Mouse (Mus musculus) heart, embryonic 10.5 days (tissue): ENCODE measurements around the gene Gm10842. TPM values are rescaled to one million over a fixed set of nuclear protein-coding genes. Genes with fewer than 3 reads are reported as not detected.

Experiments
- DNase-seq: peaks from one replicate; pipeline ENCODE4 v3.0.0-alpha.2; 2017; ENCODE audit warnings: low spot score
- H3K27ac ChIP-seq: fragments of 300-500 bp; sonication (generic); 2 replicates; pipeline ENCODE4 v1.5.1; 2016; ENCODE audit warnings: mild to moderate bottlenecking
- H3K27me3 ChIP-seq: fragments of 300-500 bp; sonication (generic); 2 replicates; pipeline ENCODE4 v1.6.1; 2016; ENCODE audit warnings: mild to moderate bottlenecking; ENCODE audit not compliant: poor library complexity, insufficient read depth, severe bottlenecking
- H3K36me3 ChIP-seq: fragments of 300-500 bp; sonication (generic); 2 replicates; pipeline ENCODE4 v1.6.1; 2016; ENCODE audit warnings: mild to moderate bottlenecking, moderate library complexity
- H3K4me1 ChIP-seq: fragments of 300-500 bp; sonication (generic); 2 replicates; pipeline ENCODE4 v1.6.1; 2016; ENCODE audit warnings: mild to moderate bottlenecking
- H3K4me3 ChIP-seq: fragments of 300-500 bp; sonication (generic); 2 replicates; pipeline ENCODE4 v1.5.1; 2016; ENCODE audit warnings: mild to moderate bottlenecking, moderate library complexity
- H3K9me3 ChIP-seq: fragments of 300-500 bp; sonication (generic); 2 replicates; pipeline ENCODE4 v1.6.1; 2016; ENCODE audit warnings: mild to moderate bottlenecking, moderate library complexity
- WGBS: fragments of 180-500 bp; shearing (Covaris S2); methylation state at CpG from one replicate; pipeline ENCODE4 v1.1.7; 2016; 5-methylcytosine and 5-hydroxymethylcytosine counted together
- polyA plus RNA-seq: library from polyadenylated mRNA; unstranded; fragments of >200 nt; fragmentation: Nextera tagmentation; extraction: Ambion mirVana; gene quantifications from 2 replicates; pipeline ENCODE4 v1.2.1, GENCODE M21; 2016

Gm10842 gene
- polyA plus RNA-seq, 1 experiment from 2014 or later: not detected

DNA sequence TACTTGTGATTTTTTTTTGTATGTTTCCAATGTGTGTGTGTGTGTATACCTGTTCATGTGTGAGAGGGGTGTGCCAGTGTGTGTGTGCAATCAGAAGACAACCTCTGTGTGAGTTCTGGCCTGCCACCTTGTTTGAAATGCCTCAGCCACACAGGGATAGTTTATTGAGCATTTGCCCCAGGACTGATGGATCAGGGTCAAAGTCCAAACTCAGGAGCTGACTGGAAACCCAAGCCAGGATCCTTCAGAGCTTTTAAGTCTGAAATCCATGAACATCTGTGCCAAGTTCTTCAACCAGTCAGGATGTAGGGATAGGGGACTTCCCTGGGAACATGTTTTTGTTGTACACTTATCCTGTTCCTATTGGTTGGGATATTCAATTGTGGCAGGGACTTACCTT, 11.4 kb downstream of the Gm10842 start:
- no peaks in the 10 kb centered on the region for H3K27me3 ChIP-seq
- H3K4me1 ChIP-seq: peaks cover 23% of the 10 kb centered on the region
- no peak overlapping the region for H3K4me3 ChIP-seq
- peaks cover 7% of the 10 kb centered on the region for H3K9me3 ChIP-seq
- DNase-seq: no peak
- no peaks in the 10 kb centered on the region for H3K36me3 ChIP-seq
- H3K27ac ChIP-seq: no peak overlapping the region

DNA sequence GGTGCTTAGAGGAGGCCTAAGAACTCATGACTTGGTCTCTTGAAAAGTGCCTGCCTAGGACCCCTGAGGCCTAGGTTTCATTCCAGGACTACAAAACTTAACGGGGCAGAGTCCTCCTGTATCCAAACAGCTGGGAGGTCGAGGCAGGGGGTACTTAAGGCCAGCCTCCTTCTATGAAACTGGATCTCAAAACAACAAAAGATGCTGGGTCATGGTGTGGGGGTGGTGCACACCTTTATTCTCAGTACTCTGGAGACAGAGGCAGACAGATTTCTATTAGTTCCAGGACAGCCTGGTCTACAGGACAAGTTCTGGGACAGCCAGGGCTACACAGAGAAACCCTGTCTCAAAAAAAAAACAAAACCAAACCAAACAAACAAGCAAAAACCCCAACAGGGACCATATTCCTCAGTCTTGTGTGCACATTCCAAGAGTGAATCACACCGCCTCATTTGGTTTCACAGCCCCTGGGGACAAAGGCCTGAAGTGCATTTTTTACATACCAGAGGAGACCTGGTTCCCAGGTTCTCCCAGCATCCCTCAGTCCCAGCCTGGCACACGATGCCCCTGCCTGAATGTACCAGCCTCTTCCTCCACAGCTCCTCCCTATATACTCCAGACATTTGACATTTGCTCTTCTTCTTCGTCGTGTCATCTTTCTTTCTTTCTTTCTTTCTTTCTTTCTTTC, 13.1 kb downstream of the Gm10842 start:
- DNase-seq: no peak
- Histone ChIP-seq H3K4me3 (no peak overlapping the region), H3K36me3 (no peaks in the 10 kb centered on the region), H3K27ac (no peak overlapping the region), H3K4me1 (peaks cover 11% of the 10 kb centered on the region; the same call in 1 of the 2 replicates), H3K27me3 (peaks cover 5% of the 10 kb centered on the region), H3K9me3 (peaks cover 12% of the 10 kb centered on the region)
- 56% methylated on average over 6 of the region's 6 CpGs for WGBS

DNA sequence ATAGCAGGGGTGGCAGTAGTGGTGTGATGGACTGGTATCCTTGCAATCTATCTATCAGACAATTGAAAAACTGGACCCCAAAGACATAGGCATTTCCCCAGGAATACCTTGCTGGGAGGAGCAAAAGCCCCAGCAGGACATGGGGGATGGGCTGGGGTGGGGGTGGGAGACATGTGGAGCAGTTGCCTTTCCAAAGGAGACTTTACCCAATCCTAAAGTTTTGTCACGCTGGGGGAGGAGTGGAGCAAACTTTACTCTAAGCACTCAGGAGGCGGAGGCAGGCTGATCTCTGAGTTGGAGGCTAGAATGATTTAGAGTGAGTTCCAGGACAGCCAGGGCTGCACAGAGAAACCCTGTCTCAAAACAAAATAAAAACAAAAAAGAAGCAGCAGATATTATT, 14.7 kb downstream of the Gm10842 start:
- Histone ChIP-seq H3K4me1 (peaks cover 9% of the 10 kb centered on the region; the same call in 1 of the 2 replicates), H3K36me3 (0 out of 2 replicates have a peak, but pooled peaks cover 4% of the 10 kb centered on the region), H3K27ac (no peak overlapping the region), H3K9me3 (peaks cover 25% of the 10 kb centered on the region), H3K27me3 (peaks cover 21% of the 10 kb centered on the region), H3K4me3 (no peak overlapping the region)
- 78% methylated on average over 2 of the region's 2 CpGs for WGBS
- DNase-seq: no peak

DNA sequence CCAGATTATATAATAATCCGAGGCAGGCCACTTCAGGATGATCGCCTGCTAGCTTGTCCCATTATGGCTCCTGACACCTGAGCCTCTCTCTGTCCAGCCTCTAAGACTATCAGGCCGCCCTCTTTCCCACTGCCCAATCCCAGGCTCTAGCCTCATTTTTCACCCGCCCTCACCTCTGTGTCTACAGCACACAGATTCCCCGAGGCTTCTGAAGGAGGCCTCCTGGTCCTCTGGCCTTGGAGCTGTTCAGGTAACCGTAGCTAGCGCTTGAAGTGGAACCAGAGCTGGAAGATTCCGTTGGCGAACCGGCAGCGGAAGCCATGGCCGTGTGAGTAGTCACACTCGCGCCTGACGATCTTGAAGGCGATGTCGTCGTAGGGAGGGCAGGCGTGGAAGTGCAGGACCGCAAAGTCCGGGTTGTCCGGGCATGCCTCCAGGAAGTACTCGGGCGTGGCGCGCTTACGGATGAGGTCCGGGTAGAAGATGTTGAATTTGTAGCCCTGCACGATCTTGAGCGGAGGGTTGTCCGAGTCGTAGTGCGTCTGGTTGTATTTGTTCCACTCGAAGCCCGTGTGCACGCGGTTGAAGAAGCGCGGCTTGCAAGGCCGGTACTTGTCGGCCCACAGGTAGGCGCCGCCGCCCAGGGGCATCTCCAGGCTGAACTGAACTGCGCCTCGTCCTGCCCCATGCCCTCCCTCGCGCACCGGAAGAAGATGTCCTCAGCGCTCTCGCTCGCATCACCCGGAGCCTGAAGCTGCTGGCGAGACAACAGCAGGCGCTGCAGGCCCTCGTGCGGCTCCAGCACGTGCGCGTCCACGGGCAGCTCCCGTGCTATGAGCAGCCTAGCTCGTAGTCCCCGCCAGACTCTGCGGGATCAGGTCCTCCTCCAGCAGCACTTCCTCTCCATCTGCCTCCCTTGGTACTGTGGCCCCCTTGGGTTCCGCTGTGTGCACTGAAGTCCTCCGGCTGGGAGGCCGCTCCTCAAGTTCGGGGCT, 18.1 kb downstream of the Gm10842 start:
- 71% methylated on average over 69 of the region's 69 CpGs for WGBS

DNA sequence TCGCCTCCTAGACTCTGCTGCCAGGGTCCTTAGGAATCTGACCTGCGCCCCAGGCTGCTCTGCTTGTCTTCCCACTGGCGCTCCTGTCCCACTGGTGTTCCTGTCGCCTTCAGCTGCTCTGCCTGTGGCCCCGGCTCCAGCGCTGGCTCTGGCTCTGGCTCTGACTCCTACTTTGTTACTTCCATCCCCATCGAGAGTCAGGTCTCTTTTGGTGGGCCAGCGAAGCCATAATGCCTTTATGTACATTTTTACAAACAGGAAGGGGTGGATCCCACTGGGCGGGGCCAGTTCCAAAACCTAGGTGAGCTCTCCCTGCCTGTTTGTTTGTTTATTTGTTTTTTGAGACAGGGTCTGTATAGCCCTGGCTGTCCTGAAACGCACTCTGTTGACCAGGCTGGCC, 20.1 kb downstream of the Gm10842 start:
- WGBS: 87% methylated on average over 10 of the region's 10 CpGs
- Histone ChIP-seq H3K4me3 (no peak overlapping the region), H3K9me3 (peaks cover 25% of the 10 kb centered on the region), H3K27me3 (peaks cover 25% of the 10 kb centered on the region), H3K36me3 (0 out of 2 replicates have a peak, but pooled peaks cover 4% of the 10 kb centered on the region), H3K27ac (no peak overlapping the region), H3K4me1 (0 out of 2 replicates have a peak, but pooled peaks cover 5% of the 10 kb centered on the region)
- DNase-seq: no peak

More for the DNA sequence above, 18.1 kb downstream of the Gm10842 start:
- H3K4me1 ChIP-seq: 0 out of 2 replicates have a peak, but pooled peaks cover 5% of the 10 kb centered on the region
- peaks cover 25% of the 10 kb centered on the region for H3K27me3 ChIP-seq
- H3K9me3 ChIP-seq: peaks cover 25% of the 10 kb centered on the region
- DNase-seq: no peak
- no peak overlapping the region for H3K27ac ChIP-seq
- peak overlapping the region; percentile 23; the same call in 1 of the 2 replicates for H3K4me3 ChIP-seq
- 0 out of 2 replicates have a peak, but pooled peaks cover 4% of the 10 kb centered on the region for H3K36me3 ChIP-seq

DNA sequence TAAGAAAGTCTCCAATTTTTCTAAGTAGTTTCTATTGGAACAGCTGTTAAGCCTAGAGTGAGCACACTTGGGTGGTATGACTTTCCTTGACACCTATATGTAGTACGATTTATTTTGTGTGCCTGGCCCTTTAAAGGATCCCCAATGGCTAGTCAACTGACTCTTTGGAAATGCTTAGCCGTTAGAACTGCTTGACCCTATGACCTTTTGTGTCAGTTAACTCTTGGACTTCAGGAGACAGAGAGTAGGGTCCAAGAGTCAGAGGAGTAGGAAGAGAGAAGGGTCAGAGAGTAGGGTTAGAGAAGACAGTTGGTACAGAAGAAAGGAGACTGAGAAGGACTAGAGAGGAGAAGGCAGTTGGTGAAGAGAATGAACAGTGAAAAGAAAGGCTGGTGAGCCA, 31.8 kb downstream of the Gm10842 start, which contains the start of gene Tlk2:
TSS of gene Tlk2 (plus strand) at position 292 of the 400 bp plus-strand sequence.
- no peak within 1 kb of the TSS for H3K27ac ChIP-seq
- H3K36me3 ChIP-seq: peaks cover 7% of the 10 kb centered on the region; the same call in 1 of the 2 replicates
- peaks cover 19% of the 10 kb centered on the region for H3K4me1 ChIP-seq
- H3K4me3 ChIP-seq: peak within 1 kb of the TSS; percentile 92; the same call in 1 of the 2 replicates
- DNase-seq: no peak
- WGBS: 46% methylated on average over 2 of the region's 2 CpGs
- H3K9me3 ChIP-seq: no peaks in the 10 kb centered on the region
- H3K27me3 ChIP-seq: no peaks in the 10 kb centered on the region

DNA sequence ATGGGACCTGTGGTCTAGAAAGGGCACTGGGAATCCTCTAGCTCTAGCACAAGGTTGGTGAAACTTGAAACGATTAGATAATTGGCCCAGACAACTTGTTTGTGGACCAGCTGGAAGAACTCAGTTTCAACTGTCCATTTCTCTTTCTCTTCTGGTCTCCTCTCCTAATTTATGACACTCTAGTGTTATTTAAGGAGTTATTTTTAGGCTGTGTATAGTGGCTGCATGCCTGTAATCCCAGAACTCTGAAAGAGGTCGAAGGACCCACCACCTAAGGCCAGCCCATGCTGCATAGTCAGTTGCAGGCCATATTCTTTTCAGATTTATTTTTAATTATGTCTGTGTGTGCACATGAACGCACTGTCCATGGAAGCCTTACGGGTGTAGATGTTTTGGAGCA, 32.8 kb downstream of the Gm10842 start:
- no peak overlapping the region for H3K27ac ChIP-seq
- no peaks in the 10 kb centered on the region for H3K9me3 ChIP-seq
- peak overlapping the region; percentile 92 for H3K4me3 ChIP-seq
- peaks cover 19% of the 10 kb centered on the region for H3K4me1 ChIP-seq
- DNase-seq: no peak
- no peaks in the 10 kb centered on the region for H3K27me3 ChIP-seq
- WGBS: 88% methylated on average over 4 of the region's 4 CpGs
- peaks cover 13% of the 10 kb centered on the region for H3K36me3 ChIP-seq

DNA sequence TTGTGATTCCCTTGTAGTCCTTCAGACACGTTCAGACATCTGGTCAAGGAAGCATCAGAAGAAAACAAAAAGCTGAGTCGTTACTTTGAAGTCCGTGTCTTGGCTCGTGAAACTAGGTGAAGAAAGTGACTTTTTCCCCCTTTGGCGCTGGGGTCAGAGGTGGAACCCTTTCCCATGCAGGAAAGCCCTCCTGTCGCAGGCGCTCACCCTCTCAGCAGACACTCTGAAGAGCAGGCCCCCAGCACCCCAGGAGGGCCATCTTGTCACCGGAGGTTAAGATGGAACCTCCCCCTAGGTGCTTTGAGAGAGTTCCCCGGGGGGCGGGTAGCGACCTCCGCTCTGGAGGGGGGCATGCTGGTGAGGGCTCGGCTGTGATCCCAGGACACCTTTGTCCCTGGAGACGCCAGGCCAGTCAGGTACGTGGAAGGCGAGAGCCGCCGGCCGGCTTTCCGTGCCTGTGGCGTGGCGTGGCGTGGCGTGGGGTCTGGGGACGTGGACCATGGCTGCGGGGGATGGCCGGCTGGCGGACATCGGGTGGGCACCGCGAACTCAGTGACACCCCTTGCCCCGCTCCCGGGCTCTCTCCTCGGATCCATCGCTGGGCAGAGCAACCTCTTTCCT, 33.9 kb downstream of the Gm10842 start:
- DNase-seq: peak; percentile 82
- WGBS: under 1% methylated on average over 35 of the region's 35 CpGs

DNA sequence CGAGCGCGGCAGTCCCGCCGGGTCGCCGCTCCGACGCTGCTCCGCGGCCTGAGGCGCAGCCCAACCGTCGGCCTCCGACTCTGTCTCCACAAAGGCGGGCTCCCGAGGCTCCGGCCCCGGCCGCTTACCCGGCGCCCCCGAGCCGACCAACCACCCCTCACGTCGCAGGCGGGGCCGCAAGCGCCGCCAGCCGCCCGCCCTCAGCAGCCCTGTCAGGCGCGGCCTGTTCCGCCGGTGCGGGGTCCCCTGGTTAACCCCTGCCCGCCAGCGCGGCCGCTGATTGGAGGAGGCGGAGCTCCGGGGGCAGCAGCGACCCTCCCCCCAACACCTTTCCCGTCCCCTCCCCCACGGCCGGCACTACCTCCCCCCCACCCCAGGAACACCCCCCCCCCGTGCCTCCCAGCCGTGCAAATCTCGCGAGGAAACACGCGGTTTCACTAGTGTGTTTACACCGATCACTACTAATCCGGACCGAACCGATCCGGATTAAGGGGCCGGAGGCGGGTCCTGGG, 34.5 kb downstream of the Gm10842 start:
- Histone ChIP-seq H3K4me3 (peak overlapping the region; percentile 92), H3K36me3 (peaks cover 27% of the 10 kb centered on the region), H3K27me3 (no peaks in the 10 kb centered on the region), H3K4me1 (peaks cover 19% of the 10 kb centered on the region), H3K27ac (peak overlapping the region; percentile 98), H3K9me3 (no peaks in the 10 kb centered on the region)
- under 1% methylated on average over 57 of the region's 60 CpGs for WGBS
- peak; percentile 98 for DNase-seq

More for the DNA sequence above, 33.9 kb downstream of the Gm10842 start:
- Histone ChIP-seq H3K27me3 (no peaks in the 10 kb centered on the region), H3K27ac (peak overlapping the region; percentile 98), H3K36me3 (peaks cover 23% of the 10 kb centered on the region), H3K9me3 (no peaks in the 10 kb centered on the region), H3K4me3 (peak overlapping the region; percentile 92), H3K4me1 (peaks cover 19% of the 10 kb centered on the region)

DNA sequence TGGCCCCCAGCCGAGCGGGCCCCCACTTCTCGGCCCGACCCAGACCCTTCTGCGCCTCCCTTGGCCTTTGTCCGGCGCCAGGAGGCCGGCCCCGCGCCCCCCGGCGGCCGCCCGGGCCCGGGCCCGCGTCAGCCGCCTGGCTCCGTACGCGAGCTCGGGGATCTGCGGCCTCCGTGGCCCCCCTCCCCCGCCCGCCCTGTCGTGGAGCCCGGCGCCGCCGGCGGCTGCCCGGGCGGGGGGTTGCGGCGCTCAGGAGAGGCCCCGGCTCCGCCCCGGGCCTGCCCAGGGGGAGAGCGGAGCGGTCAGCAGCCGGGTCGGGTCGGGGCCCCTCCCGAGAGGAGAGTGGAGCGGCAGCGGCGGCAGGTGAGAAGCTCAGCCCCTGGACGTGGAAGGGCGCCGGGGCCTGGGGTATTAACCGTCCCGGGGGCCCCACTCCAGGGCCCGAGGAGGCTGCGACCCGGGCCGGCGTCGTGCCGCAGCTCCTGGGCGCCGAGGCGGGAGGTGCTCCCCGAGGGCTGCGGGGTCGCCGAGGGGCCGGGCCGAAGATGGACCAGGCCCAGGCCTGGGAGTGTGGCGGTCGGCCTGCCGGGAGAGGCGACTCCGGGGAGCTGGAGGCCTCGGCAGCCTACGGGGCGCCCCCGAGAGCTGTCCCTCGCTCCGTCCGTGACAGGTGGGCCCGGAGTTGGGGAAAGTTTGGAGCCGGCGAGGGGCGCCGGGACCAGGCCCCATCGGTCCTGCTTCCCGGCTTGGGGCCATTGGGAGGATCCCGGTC, 35.2 kb downstream of the Gm10842 start:
- WGBS: 1% methylated on average over 82 of the region's 89 CpGs
- Histone ChIP-seq H3K4me1 (peaks cover 19% of the 10 kb centered on the region), H3K27me3 (no peaks in the 10 kb centered on the region), H3K27ac (peak overlapping the region; percentile 98), H3K4me3 (peak overlapping the region; percentile 92), H3K36me3 (peaks cover 34% of the 10 kb centered on the region), H3K9me3 (no peaks in the 10 kb centered on the region)
- peak; percentile 85 for DNase-seq

DNA sequence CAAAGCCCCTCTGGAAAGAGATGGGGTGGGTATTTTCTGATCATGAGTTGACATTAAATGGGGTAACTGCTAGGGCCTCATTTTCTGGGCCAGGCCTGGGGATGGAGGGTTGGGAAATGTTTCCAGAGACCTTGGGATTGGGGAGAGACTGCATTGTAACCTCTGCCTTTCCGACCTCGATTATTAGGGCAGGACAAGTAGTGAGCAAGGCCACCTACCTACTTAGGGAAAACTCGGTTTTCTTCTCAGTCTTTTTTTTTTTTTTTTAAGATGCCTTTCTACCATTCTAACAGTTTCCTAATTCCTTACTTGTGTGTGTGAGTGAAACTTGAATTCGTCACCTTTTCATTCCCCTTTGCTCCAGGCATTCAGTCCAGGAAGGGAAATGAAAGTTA, 35.8 kb downstream of the Gm10842 start:
- Histone ChIP-seq H3K4me3 (peak overlapping the region; percentile 92), H3K27ac (peak overlapping the region; percentile 98), H3K27me3 (no peaks in the 10 kb centered on the region), H3K36me3 (peaks cover 36% of the 10 kb centered on the region), H3K9me3 (no peaks in the 10 kb centered on the region), H3K4me1 (peaks cover 19% of the 10 kb centered on the region)
- DNase-seq: no peak
- WGBS: 4% methylated on average over 4 of the region's 4 CpGs

DNA sequence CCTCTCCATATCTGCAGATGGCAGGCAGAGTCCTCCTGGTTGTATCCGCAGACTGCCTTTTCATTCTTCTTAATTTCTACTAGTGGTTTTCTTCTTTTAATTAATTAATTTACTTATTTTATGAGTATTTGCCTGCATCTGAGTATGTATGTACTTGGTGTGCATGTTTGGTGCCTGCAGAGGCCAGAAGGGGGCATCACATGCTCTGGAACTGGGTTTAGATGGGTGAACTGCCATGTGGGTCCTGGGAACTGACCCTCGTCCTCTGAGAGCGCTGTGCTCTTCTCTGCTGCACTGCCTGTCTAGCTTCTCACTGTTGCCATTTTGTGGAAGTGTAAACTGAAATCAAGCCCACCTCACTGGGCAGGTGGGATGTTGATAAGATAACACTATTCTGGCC, 38.0 kb downstream of the Gm10842 start:
- Histone ChIP-seq H3K4me1 (peaks cover 14% of the 10 kb centered on the region), H3K9me3 (no peaks in the 10 kb centered on the region), H3K4me3 (no peak overlapping the region), H3K36me3 (peaks cover 38% of the 10 kb centered on the region), H3K27ac (no peak overlapping the region), H3K27me3 (no peaks in the 10 kb centered on the region)
- WGBS: 95% methylated on average over 3 of the region's 3 CpGs
- DNase-seq: no peak
